10 mouse cellular contexts compared by ENCODE assay signal in the genomic region with DNA sequence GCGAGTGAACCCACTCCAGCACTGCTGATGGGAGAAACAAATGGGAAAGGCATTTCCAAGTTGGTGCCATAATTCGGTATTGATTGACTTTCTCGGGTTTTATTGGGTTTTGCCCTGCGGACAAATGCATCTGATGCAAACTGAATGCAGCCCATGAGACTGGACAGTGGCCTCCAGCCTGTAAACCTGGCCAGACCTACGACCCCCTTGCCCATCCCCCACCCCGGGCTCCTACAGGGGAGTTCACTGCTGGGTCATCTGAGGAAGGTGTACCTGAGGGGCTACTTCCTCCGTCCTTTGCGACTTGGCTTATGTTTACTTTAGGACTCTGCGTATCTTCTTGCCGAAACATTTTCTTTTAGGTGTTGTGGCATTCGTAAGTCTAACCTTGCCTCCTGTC.
DNase-seq lines count a peak whose midpoint lies in the region; ATAC-seq lines count a peak whose summit lies in the region.
"Had no signal": no experiment of that assay in that cellular context is flagged by ENCODE, and none has a peak within 500 bp of the region (broad histone marks: within the 10 kb centered on the region; RNA-seq: fewer than 3 reads in every experiment).

No protein-coding gene starts in this region.

- H3K27ac ChIP-seq in kidney, embryonic 15.5 days = no peak overlapping the region
- H3K27ac ChIP-seq in hindbrain, embryonic 15.5 days (replicated peaks) = no peak overlapping the region
- H3K27ac ChIP-seq in midbrain, embryonic 16.5 days (ENCODE audit: low read length) = no peak overlapping the region; the same call in 1 of the 2 replicates
- H3K27ac ChIP-seq in liver, embryonic 11.5 days (ENCODE audit: low read depth, low read length) = no peak overlapping the region
- H3K27ac ChIP-seq: liver, embryonic 12.5 days had no signal

- H3K27me3 ChIP-seq in kidney, embryonic 15.5 days = peaks cover 76% of the 10 kb centered on the region
- H3K27me3 ChIP-seq in hindbrain, embryonic 15.5 days = peaks cover 20% of the 10 kb centered on the region
- H3K27me3 ChIP-seq in midbrain, embryonic 16.5 days (ENCODE audit: control insufficient read depth, insufficient read depth, low read depth, low read length) = peaks cover 8% of the 10 kb centered on the region
- H3K27me3 ChIP-seq in liver, embryonic 11.5 days (replicated peaks; ENCODE audit: control insufficient read depth, insufficient read depth, low read length) = peaks cover 12% of the 10 kb centered on the region

- H3K36me3 ChIP-seq in kidney, embryonic 15.5 days = no peaks in the 10 kb centered on the region
- no peaks in the 10 kb centered on the region for H3K36me3 ChIP-seq in hindbrain, embryonic 15.5 days
- H3K36me3 ChIP-seq in midbrain, embryonic 16.5 days (ENCODE audit: control insufficient read depth, insufficient read depth, low read length) = no peaks in the 10 kb centered on the region
- no peaks in the 10 kb centered on the region for H3K36me3 ChIP-seq in liver, embryonic 11.5 days (ENCODE audit: control insufficient read depth, insufficient read depth, low read length)
- H3K36me3 ChIP-seq: G1E; liver, embryonic 12.5 days had no signal

- ATAC-seq in kidney, embryonic 15.5 days (replicated peaks; ENCODE audit: low FRiP score) = no peak
- ATAC-seq in hindbrain, embryonic 15.5 days (ENCODE audit: low FRiP score, low read depth) = no peak; the same call in 1 of the 2 replicates
- no peak for ATAC-seq in midbrain, embryonic 16.5 days
- no peak for ATAC-seq in liver, embryonic 11.5 days (replicated peaks; ENCODE audit: low FRiP score)
- ATAC-seq: liver, embryonic 12.5 days had no signal

- WGBS in kidney, embryonic 15.5 days = 14% methylated on average over 11 of the region's 11 CpGs
- 55% methylated on average over 11 of the region's 11 CpGs for WGBS in hindbrain, embryonic 15.5 days
- WGBS in midbrain, embryonic 16.5 days = 63% methylated on average over 11 of the region's 11 CpGs
- 38% methylated on average over 11 of the region's 11 CpGs for WGBS in liver, embryonic 11.5 days

- H3K4me2 ChIP-seq in kidney, embryonic 15.5 days = peak overlapping the region; percentile 59
- H3K4me2 ChIP-seq in hindbrain, embryonic 15.5 days = peak overlapping the region; percentile 55
- peak overlapping the region; percentile 48 for H3K4me2 ChIP-seq in midbrain, embryonic 16.5 days (ENCODE audit: low read length)
- no peak overlapping the region for H3K4me2 ChIP-seq in liver, embryonic 11.5 days
- H3K4me2 ChIP-seq: liver, embryonic 12.5 days had no signal

- H3K9me3 ChIP-seq in kidney, embryonic 15.5 days (replicated peaks) = no peaks in the 10 kb centered on the region
- no peaks in the 10 kb centered on the region for H3K9me3 ChIP-seq in hindbrain, embryonic 15.5 days
- H3K9me3 ChIP-seq in midbrain, embryonic 16.5 days (replicated peaks; ENCODE audit: control insufficient read depth, low read length, poor library complexity, severe bottlenecking) = no peaks in the 10 kb centered on the region
- no peaks in the 10 kb centered on the region for H3K9me3 ChIP-seq in liver, embryonic 11.5 days (ENCODE audit: control insufficient read depth, low read length)
- H3K9me3 ChIP-seq: liver, embryonic 12.5 days had no signal

- peak; percentile 9 to 20 for DNase-seq in cerebellum, postnatal 10 days
- no peak for DNase-seq in cerebellum, adult 9-10 months
- no peak for DNase-seq in kidney, adult 18-20 months
- DNase-seq in spleen, postnatal 10 days (ENCODE audit: low spot score in 2 of 2) = no peak
- DNase-seq in liver, embryonic 11.5 days (ENCODE audit: low spot score) = no peak

- H3K4me1 ChIP-seq in kidney, embryonic 15.5 days = peaks cover 21% of the 10 kb centered on the region
- peaks cover 14% of the 10 kb centered on the region for H3K4me1 ChIP-seq in hindbrain, embryonic 15.5 days (replicated peaks)
- peaks cover 11% of the 10 kb centered on the region for H3K4me1 ChIP-seq in midbrain, embryonic 16.5 days (ENCODE audit: control insufficient read depth, insufficient read depth, low read length)
- H3K4me1 ChIP-seq in liver, embryonic 11.5 days (replicated peaks; ENCODE audit: control insufficient read depth, insufficient read depth, low read length) = no peaks in the 10 kb centered on the region
- H3K4me1 ChIP-seq: liver, embryonic 12.5 days had no signal

- peak overlapping the region; percentile 28 for H3K4me3 ChIP-seq in kidney, embryonic 15.5 days (replicated peaks)
- 0 out of 2 replicates have a peak overlapping the region, but pooled peaks have one; percentile 8 for H3K4me3 ChIP-seq in hindbrain, embryonic 15.5 days
- H3K4me3 ChIP-seq in midbrain, embryonic 16.5 days (ENCODE audit: low read depth, low read length) = no peak overlapping the region
- H3K4me3 ChIP-seq in liver, embryonic 11.5 days (ENCODE audit: low read depth, low read length) = no peak overlapping the region
- H3K4me3 ChIP-seq: liver, embryonic 12.5 days had no signal

- no peak overlapping the region for H3K9ac ChIP-seq in kidney, embryonic 15.5 days
- H3K9ac ChIP-seq in hindbrain, embryonic 15.5 days = no peak overlapping the region
- peak overlapping the region; percentile 55 for H3K9ac ChIP-seq in midbrain, embryonic 16.5 days (ENCODE audit: low read depth, low read length)
- no peak overlapping the region for H3K9ac ChIP-seq in liver, embryonic 11.5 days (ENCODE audit: low read depth, low read length)
- H3K9ac ChIP-seq: liver, embryonic 12.5 days had no signal

Comparison
In these comparisons a context has a peak if more than half of its experiments do, and no peak if none do; other contexts are left out.
1. DNase-seq: peak in cerebellum, postnatal 10 days (2 of 2); none in cerebellum, adult 9-10 months (single experiment), kidney, adult 18-20 months (single experiment), spleen, postnatal 10 days (0 of 2) and liver, embryonic 11.5 days (single experiment).
2. H3K4me3 ChIP-seq: peak in kidney, embryonic 15.5 days (single experiment) and hindbrain, embryonic 15.5 days (single experiment); none in midbrain, embryonic 16.5 days (single experiment) and liver, embryonic 11.5 days (single experiment).